Mouse (Mus musculus) spleen, adult 2 months (tissue): ENCODE results near the gene Esr1. TPM values are rescaled to one million over a fixed set of nuclear protein-coding genes. Genes with fewer than 3 reads are reported as not detected.
"Not testable (repeated sequence)": the region's sequence is repeated elsewhere in the genome, so short reads cannot be mapped to it uniquely, and the experiment has no call there.

Experiments used
- DNase-seq, 2 experiments: peaks; one replicate each; pipeline versions ENCODE4 v3.0.0 to v3.0.0-alpha.2; 2012 to 2021; ENCODE audit warnings: low spot score in 2 of 2, low read depth in 1 of 2
- H3K27ac ChIP-seq: fragments of 200-500 bp; 2 replicates; pipeline ENCODE4 v1.5.1; 2012; ENCODE audit warnings: low read length, inconsistent platforms; ENCODE audit not compliant: insufficient read depth
- H3K27me3 ChIP-seq: fragments of 200-500 bp; 2 replicates; pipeline ENCODE4 v1.6.1; 2012; ENCODE audit warnings: mild to moderate bottlenecking, moderate library complexity, low read length, inconsistent platforms; ENCODE audit not compliant: control insufficient read depth, insufficient read depth
- H3K36me3 ChIP-seq: fragments of 200-500 bp; 2 replicates; pipeline ENCODE4 v1.6.1; 2012; ENCODE audit warnings: mild to moderate bottlenecking, low read length, inconsistent platforms; ENCODE audit not compliant: control insufficient read depth, insufficient read depth
- H3K4me1 ChIP-seq: fragments of 200-500 bp; 2 replicates; pipeline ENCODE4 v1.6.1; 2011; ENCODE audit warnings: inconsistent platforms; ENCODE audit not compliant: control insufficient read depth, insufficient read depth, insufficient read length
- H3K4me3 ChIP-seq: fragments of 200-500 bp; 2 replicates; pipeline ENCODE4 v1.5.1; 2011; ENCODE audit warnings: mild to moderate bottlenecking, inconsistent platforms; ENCODE audit not compliant: insufficient read depth, insufficient read length; ENCODE audit errors: extremely low read depth
- CTCF ChIP-seq: fragments of 200-500 bp; IDR thresholded peaks from 2 replicates; pipeline ENCODE4 v1.5.1; 2011; ENCODE audit warnings: mild to moderate bottlenecking, inconsistent platforms; ENCODE audit not compliant: insufficient read depth, insufficient read length, insufficient replicate concordance; ENCODE audit errors: extremely low read depth
- POLR2A ChIP-seq: fragments of 200-500 bp; IDR thresholded peaks from 2 replicates; pipeline ENCODE4 v1.6.1; 2011; ENCODE audit warnings: low read depth, low read length, inconsistent platforms
- WGBS: fragments of 180-500 bp; shearing (Covaris S2); methylation state at CpG from one replicate; pipeline ENCODE4 v1.1.7; 2018; 5-methylcytosine and 5-hydroxymethylcytosine counted together
- polyA plus RNA-seq: library from polyadenylated mRNA; depleted of rRNA; stranded (reverse); fragments of >200 nt; gene quantifications from 2 replicates; pipeline ENCODE4 v1.2.3, GENCODE M21; 2012

Esr1 gene
- polyA plus RNA-seq, 1 experiment = 1.9 TPM

GRCm38 (mm10) chr10:4724851-4725250 lies 113.5 kb downstream of the Esr1 start:
- no peaks in the 10 kb centered on the region for H3K4me1 ChIP-seq
- TF ChIP-seq CTCF (no peak), POLR2A (no peak)
- WGBS = 66% methylated on average over 3 of the region's 3 CpGs
- DNase-seq = peak in 1 of 2 experiments; percentile 2
- no peaks in the 10 kb centered on the region for H3K36me3 ChIP-seq
- H3K27ac ChIP-seq = no peak overlapping the region
- no peaks in the 10 kb centered on the region for H3K27me3 ChIP-seq
- no peak overlapping the region for H3K4me3 ChIP-seq

GRCm38 (mm10) chr10:4726141-4726540 lies 114.7 kb downstream of the Esr1 start:
- no peak for TF ChIP-seq POLR2A
- no peak for TF ChIP-seq CTCF
- DNase-seq = no peak
- Histone ChIP-seq H3K36me3 (no peaks in the 10 kb centered on the region), H3K4me1 (no peaks in the 10 kb centered on the region), H3K27ac (no peak overlapping the region), H3K27me3 (no peaks in the 10 kb centered on the region), H3K4me3 (no peak overlapping the region)
- 90% methylated on average over 6 of the region's 6 CpGs for WGBS

GRCm38 (mm10) chr10:4732328-4732727 lies 120.9 kb downstream of the Esr1 start:
- TF ChIP-seq CTCF (no peak), POLR2A (no peak)
- no peak overlapping the region for H3K27ac ChIP-seq
- 84% methylated on average over 2 of the region's 2 CpGs for WGBS
- H3K27me3 ChIP-seq = no peaks in the 10 kb centered on the region
- DNase-seq = no peak
- no peak overlapping the region for H3K4me3 ChIP-seq
- no peaks in the 10 kb centered on the region for H3K36me3 ChIP-seq
- no peaks in the 10 kb centered on the region for H3K4me1 ChIP-seq

- H3K4me3 ChIP-seq = no peak overlapping the region
- TF ChIP-seq POLR2A = no peak
- TF ChIP-seq CTCF = no peak
- no peaks in the 10 kb centered on the region for H3K36me3 ChIP-seq
- no peak for DNase-seq
- 82% methylated on average over 6 of the region's 6 CpGs for WGBS
- no peaks in the 10 kb centered on the region for H3K4me1 ChIP-seq
- H3K27me3 ChIP-seq = no peaks in the 10 kb centered on the region
- H3K27ac ChIP-seq = no peak overlapping the region
Measured at GRCm38 (mm10) chr10:4733987-4734386, 122.6 kb downstream of the Esr1 start.

GRCm38 (mm10) chr10:4734942-4735341 lies 123.5 kb downstream of the Esr1 start:
- H3K4me1 ChIP-seq = no peaks in the 10 kb centered on the region
- no peaks in the 10 kb centered on the region for H3K36me3 ChIP-seq
- H3K27ac ChIP-seq = no peak overlapping the region
- H3K27me3 ChIP-seq = no peaks in the 10 kb centered on the region
- 89% methylated on average over 2 of the region's 2 CpGs for WGBS
- no peak overlapping the region for H3K4me3 ChIP-seq
- no peak for DNase-seq
- TF ChIP-seq CTCF (no peak), POLR2A (no peak)

GRCm38 (mm10) chr10:4738311-4738710 lies 126.9 kb downstream of the Esr1 start:
- 92% methylated on average over 2 of the region's 2 CpGs for WGBS
- no peaks in the 10 kb centered on the region for H3K36me3 ChIP-seq
- TF ChIP-seq CTCF (no peak), POLR2A (no peak)
- no peak overlapping the region for H3K4me3 ChIP-seq
- DNase-seq = no peak
- no peak overlapping the region for H3K27ac ChIP-seq
- no peaks in the 10 kb centered on the region for H3K27me3 ChIP-seq
- H3K4me1 ChIP-seq = no peaks in the 10 kb centered on the region

GRCm38 (mm10) chr10:4751091-4751490 lies 139.7 kb downstream of the Esr1 start:
- 79% methylated on average over 1 of the region's 1 CpGs for WGBS
- not testable (repeated sequence) for H3K4me1 ChIP-seq, H3K27me3 ChIP-seq, H3K4me3 ChIP-seq, DNase-seq, H3K27ac ChIP-seq, H3K36me3 ChIP-seq

GRCm38 (mm10) chr10:4752977-4753376 lies 141.6 kb downstream of the Esr1 start:
- H3K27me3 ChIP-seq = no peaks in the 10 kb centered on the region
- H3K27ac ChIP-seq = no peak overlapping the region
- DNase-seq = no peak
- H3K36me3 ChIP-seq = no peaks in the 10 kb centered on the region
- TF ChIP-seq POLR2A = no peak
- TF ChIP-seq CTCF = no peak
- no peak overlapping the region for H3K4me3 ChIP-seq
- no peaks in the 10 kb centered on the region for H3K4me1 ChIP-seq
- WGBS = 91% methylated on average over 4 of the region's 4 CpGs
